11 mouse cellular contexts compared by ENCODE assay signal in the genomic region with DNA sequence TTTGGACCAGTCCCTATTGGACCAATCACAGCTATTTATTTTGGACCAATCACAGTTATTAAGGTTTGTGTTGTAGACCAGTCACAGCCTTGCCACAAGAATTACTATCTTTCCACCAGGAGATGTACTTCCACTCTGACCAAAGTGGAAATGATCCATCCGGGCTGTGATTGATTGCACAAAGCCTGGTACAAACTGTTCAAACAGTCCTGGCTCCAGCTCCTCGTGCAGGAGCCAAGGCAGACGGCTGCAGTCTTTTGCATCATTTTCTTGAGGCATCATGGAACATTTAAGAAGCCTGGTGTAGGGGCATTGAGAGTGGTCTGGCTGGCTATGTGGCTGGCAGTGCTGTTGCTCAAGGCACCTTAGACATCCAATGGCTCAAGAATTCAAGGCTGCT.
DNase-seq lines count a peak whose midpoint lies in the region; ATAC-seq and TF ChIP-seq lines count a peak whose summit lies in the region.
"Had no signal": no experiment of that assay in that cellular context is flagged by ENCODE, and none has a peak within 500 bp of the region (broad histone marks: within the 10 kb centered on the region; RNA-seq: fewer than 3 reads in every experiment).

No protein-coding gene starts in this region.

- no peak overlapping the region for H3K4me3 ChIP-seq in kidney, adult 2 months (ENCODE audit: insufficient read depth, low read depth, low read length)
- no peak overlapping the region for H3K4me3 ChIP-seq in kidney, embryonic 15.5 days (replicated peaks)
- H3K4me3 ChIP-seq: midbrain, embryonic 12.5 days had no signal

- H3K27ac ChIP-seq in kidney, adult 2 months (ENCODE audit: insufficient read depth, low read depth, low read length): no peak overlapping the region
- H3K27ac ChIP-seq in kidney, embryonic 15.5 days: no peak overlapping the region
- H3K27ac ChIP-seq: kidney, postnatal 0 days; midbrain, embryonic 12.5 days had no signal

- no peaks in the 10 kb centered on the region for H3K36me3 ChIP-seq in kidney, adult 2 months (ENCODE audit: control insufficient read depth, insufficient read depth, low read length)
- no peaks in the 10 kb centered on the region for H3K36me3 ChIP-seq in kidney, embryonic 15.5 days
- H3K36me3 ChIP-seq: midbrain, embryonic 12.5 days had no signal

- DNase-seq in adrenal gland, adult (ENCODE audit: inconsistent age in 2 of 2, low spot score in 1 of 2): peak; percentile 79 to 85
- no peak for DNase-seq in adrenal gland, postnatal 4 days (ENCODE audit: low spot score in 2 of 2)
- DNase-seq in kidney, adult 2 months: peak; percentile 42
- peak; percentile 3 for DNase-seq in right cerebral cortex, adult 18-20 months
- no peak for DNase-seq in right cerebral cortex, postnatal 25 days
- DNase-seq in skeletal muscle tissue, adult 2 months (ENCODE audit: low read depth, low spot score): peak; percentile 22
- no peak for DNase-seq in thymus, postnatal 14 days
- DNase-seq: liver had no signal

- WGBS in kidney, adult 2 months: 52% methylated on average over 3 of the region's 3 CpGs
- WGBS in kidney, embryonic 15.5 days: 67% methylated on average over 3 of the region's 3 CpGs

- H3K4me2 ChIP-seq in kidney, embryonic 15.5 days: no peak overlapping the region
- H3K4me2 ChIP-seq: midbrain, embryonic 12.5 days had no signal

- H3K9me3 ChIP-seq in kidney, embryonic 15.5 days (replicated peaks): no peaks in the 10 kb centered on the region
- H3K9me3 ChIP-seq: midbrain, embryonic 12.5 days had no signal

- H3K27me3 ChIP-seq in kidney, adult 2 months (replicated peaks; ENCODE audit: control insufficient read depth, insufficient read depth, low read length): no peaks in the 10 kb centered on the region
- H3K27me3 ChIP-seq in kidney, embryonic 15.5 days: no peaks in the 10 kb centered on the region
- H3K27me3 ChIP-seq: midbrain, embryonic 12.5 days had no signal

- TF ChIP-seq CTCF in kidney, adult 2 months (conservative IDR thresholded peaks at IDR 0.05; ENCODE audit: insufficient read depth, insufficient read length, low read depth, low read length): no peak

- no peak for ATAC-seq in kidney, embryonic 15.5 days (replicated peaks; ENCODE audit: low FRiP score)

- H3K9ac ChIP-seq in kidney, embryonic 15.5 days: no peak overlapping the region
- H3K9ac ChIP-seq: midbrain, embryonic 12.5 days had no signal

- TF ChIP-seq POLR2A in kidney, adult 2 months (IDR thresholded peaks at IDR 0.05; ENCODE audit: low read depth, low read length): no peak

- H3K4me1 ChIP-seq in kidney, adult 2 months (ENCODE audit: control insufficient read depth, insufficient read depth, low read length): peaks cover 10% of the 10 kb centered on the region
- H3K4me1 ChIP-seq in kidney, embryonic 15.5 days: peaks cover 20% of the 10 kb centered on the region

Comparison
In these comparisons a context has a peak if more than half of its experiments do, and no peak if none do; other contexts are left out.
1. DNase-seq: peak in adrenal gland, adult (2 of 2), kidney, adult 2 months (single experiment), right cerebral cortex, adult 18-20 months (single experiment) and skeletal muscle tissue, adult 2 months (single experiment); none in adrenal gland, postnatal 4 days (0 of 2), right cerebral cortex, postnatal 25 days (single experiment) and thymus, postnatal 14 days (single experiment).